Mouse (Mus musculus) myocyte (in vitro differentiated cells): ENCODE data around the gene Rybp.

Source experiments
- MAX ChIP-seq: IDR thresholded peaks from one replicate; pipeline ENCODE4 v1.6.1; 2011; ENCODE audit warnings: low read depth, mild to moderate bottlenecking, control low read depth
- POLR2AphosphoS2 ChIP-seq: IDR thresholded peaks from one replicate; pipeline ENCODE4 v1.6.1; 2011; ENCODE audit warnings: low read depth, control low read depth; ENCODE audit not compliant: insufficient read length

DNA sequence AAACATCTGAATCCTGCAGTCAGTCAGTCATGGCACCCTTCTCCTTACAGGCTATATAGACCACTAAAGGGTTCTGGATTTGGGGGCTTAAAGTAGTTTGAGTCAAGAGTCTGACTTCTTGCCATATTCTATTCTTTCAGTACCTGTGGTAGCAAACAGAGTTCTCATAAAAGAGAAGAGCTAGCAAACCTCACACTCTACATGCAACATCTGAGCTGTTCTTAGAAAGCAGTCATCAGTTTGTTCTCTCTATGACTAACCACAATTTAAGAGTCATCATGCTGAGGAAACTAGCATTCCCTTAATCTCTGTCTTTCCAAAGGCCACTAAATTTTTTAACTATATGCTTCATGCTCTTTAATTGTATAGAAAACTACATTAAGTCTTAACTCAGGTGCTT lies 11.6 kb downstream of the Rybp start:
- TF ChIP-seq MAX (no peak), POLR2AphosphoS2 (no peak)
